Mouse (Mus musculus) lung, adult 2 months (tissue): ENCODE measurements around the gene Ncoa3. TPM values are rescaled to one million over a fixed set of nuclear protein-coding genes. Genes with fewer than 3 reads are reported as not detected.

Source experiments
- DNase-seq: peaks from one replicate; pipeline ENCODE4 v3.0.0; 2022
- H3K4me1 ChIP-seq: fragments of 200-500 bp; 2 replicates; pipeline ENCODE4 v1.6.1; 2011; ENCODE audit warnings: low read length; ENCODE audit not compliant: control insufficient read depth, insufficient read depth
- H3K4me3 ChIP-seq: fragments of 200-500 bp; replicated peaks from 2 replicates; pipeline ENCODE3; 2011; ENCODE audit warnings: low read depth, mild to moderate bottlenecking, control low read depth, low read length; ENCODE audit errors: extremely low read depth
- CTCF ChIP-seq: fragments of 200-500 bp; IDR thresholded peaks from 2 replicates; pipeline ENCODE4 v1.5.1; 2011; ENCODE audit warnings: mild to moderate bottlenecking, low read length, control low read depth; ENCODE audit not compliant: insufficient read depth
- POLR2A ChIP-seq: fragments of 200-500 bp; IDR thresholded peaks from 2 replicates; pipeline ENCODE4 v1.6.1; 2011; ENCODE audit warnings: low read depth, mild to moderate bottlenecking, control low read depth, low read length, borderline replicate concordance; ENCODE audit errors: extremely low read depth
- WGBS: fragments of 180-500 bp; shearing (Covaris S2); methylation state at CpG from one replicate; pipeline ENCODE4 v1.1.7; 2018; 5-methylcytosine and 5-hydroxymethylcytosine counted together
- polyA plus RNA-seq: library from polyadenylated mRNA; depleted of rRNA; stranded (reverse); fragments of >200 nt; gene quantifications from 2 replicates; pipeline ENCODE4 v1.2.3, GENCODE M21; 2012

Ncoa3 gene
- polyA plus RNA-seq, 1 experiment: 35.3 TPM

DNA sequence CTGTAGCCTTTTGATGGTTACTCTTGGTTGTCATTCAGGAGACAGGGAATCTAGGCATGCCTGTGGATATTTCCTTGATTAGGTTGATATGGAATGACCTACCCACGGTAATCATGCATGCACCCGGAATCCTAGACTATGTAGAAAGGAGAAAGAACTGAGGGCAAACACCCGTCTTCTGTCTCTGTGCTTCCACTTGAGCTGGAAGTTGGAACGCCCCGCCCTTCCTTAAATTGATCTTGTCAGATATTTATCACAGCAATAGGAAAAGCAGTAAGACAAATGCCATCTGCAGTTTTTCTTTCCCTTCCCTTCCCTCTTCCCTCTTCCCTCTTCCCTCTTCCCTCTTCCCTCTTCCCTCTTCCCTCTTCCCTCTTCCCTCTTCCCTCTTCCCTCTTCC is 33.5 kb downstream of the Ncoa3 start:
- H3K4me3 ChIP-seq: no peak overlapping the region
- no peak for TF ChIP-seq CTCF
- TF ChIP-seq POLR2A: no peak
- DNase-seq: no peak
- peaks cover 43% of the 10 kb centered on the region for H3K4me1 ChIP-seq
- WGBS: 41% methylated on average over 5 of the region's 5 CpGs

DNA sequence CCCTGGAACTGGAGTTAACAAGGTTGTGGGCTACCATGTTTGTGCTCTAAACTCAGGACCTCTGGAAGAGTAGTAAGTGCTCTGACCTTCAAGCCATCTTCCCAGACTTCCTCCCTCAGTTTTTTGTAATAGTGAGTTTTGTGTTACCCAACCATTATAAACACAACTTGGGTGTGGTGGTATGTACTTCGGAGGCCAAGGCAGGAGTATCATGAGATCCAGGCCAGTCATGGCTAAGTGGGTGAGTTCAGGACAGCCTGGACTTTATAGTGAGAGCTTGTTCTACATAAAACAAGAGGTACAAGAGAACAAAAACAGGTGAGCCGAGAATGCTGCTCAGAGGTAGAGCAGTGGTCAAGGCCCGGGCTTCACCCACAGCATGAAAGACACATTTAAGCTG is 35.4 kb downstream of the Ncoa3 start:
- H3K4me3 ChIP-seq: no peak overlapping the region
- TF ChIP-seq POLR2A: no peak
- TF ChIP-seq CTCF: no peak
- 59% methylated on average over 3 of the region's 3 CpGs for WGBS
- DNase-seq: no peak
- H3K4me1 ChIP-seq: peaks cover 39% of the 10 kb centered on the region

DNA sequence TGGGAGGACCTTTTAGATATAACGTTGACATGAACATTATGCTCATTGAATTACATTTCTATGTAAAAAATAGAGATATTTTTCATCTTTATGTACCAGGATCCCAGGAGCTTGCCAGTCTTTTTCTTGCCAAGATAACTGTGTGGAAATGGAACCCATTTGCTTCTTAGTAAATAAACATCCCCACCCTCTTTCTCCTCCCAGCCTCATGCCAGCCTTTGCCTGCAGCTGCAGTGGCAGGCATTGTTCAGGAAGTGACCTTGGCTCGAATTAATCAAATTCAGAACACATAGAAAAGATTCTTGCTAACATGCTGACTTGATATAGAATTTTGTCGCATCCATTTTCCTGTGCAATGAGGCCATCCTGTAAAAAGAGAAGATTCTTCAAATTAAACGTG is 36.8 kb downstream of the Ncoa3 start:
- 25% methylated on average over 4 of the region's 4 CpGs for WGBS
- DNase-seq: no peak
- Histone ChIP-seq H3K4me3 (no peak overlapping the region), H3K4me1 (peaks cover 37% of the 10 kb centered on the region)
- TF ChIP-seq CTCF (no peak), POLR2A (no peak)

DNA sequence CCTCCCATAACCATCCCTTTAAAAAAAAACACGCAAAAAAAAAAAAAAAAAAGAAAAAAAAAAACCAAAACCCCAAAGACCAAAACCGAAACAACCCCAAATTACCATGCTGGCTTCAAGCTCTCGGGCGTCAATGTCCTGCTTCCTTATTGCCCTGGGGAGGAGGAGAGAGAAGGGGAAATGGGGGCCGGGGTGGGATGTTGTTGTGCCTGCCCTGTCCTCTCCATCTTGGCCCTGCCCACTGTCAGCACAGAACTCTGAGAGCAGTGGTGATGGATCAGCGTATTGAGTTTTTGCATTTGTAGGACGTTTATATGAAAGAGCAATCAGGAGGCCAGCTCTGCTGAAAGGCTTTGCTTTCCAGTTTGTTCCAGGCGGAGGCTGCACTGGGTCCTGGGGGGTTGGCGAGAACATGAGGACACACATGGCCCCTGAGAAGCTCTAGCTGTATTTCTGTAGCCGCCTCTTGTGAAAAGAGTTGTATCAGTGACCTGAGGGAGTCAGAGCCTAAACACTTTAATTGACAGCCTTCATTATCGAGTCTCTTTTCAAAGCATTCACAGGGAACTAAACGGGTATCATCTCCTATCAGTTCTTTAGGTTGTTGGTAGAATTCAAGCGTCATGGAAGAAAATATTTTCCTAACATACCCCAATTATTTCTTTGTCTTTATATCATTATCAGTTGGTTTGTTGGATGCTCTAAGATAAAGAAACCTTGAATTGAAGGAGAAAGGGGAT is 38.0 kb downstream of the Ncoa3 start:
- peaks cover 35% of the 10 kb centered on the region for H3K4me1 ChIP-seq
- DNase-seq: peak; percentile 36
- TF ChIP-seq CTCF (no peak), POLR2A (no peak)
- WGBS: 3% methylated on average over 13 of the region's 13 CpGs
- peak overlapping the region; percentile 25 for H3K4me3 ChIP-seq

DNA sequence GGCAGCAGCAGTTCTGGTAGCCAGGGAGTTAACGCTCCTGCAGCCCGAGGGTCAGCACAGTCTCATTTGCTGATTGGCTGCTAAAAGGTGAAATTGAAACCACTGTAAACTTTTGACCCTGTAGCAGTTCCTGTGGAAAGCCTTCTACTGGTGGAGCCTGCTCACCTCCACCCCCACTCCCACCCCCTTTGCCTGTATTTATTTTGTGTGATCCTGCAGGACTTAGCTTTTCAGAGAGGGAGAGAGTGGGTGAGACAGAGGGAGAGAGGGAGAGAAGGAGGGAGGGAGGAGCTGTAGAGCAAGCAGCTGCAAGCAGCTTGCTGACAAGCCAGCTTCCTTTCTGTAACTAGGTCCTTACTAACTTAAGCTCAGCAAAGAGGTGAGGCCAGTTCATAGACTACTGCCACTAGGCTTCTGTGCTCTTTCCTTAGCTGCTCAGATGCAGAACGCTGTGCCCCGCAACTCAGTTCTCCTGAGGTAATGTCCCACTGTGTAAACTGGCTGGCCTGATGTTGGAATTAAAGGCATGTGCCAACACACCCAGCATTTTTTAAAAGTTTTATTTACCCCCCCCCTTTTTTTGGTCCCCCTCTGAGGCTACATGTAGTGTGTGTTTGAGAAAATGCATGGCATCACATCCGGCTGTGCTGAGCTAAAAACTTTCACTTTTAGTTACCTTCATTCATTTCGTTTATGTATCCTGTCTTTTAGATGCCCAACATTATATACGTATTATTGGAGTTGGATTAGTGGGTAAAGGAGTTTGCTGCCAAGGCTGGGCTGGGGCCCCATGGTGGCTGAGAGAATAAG is 38.9 kb downstream of the Ncoa3 start:
- peak; percentile 47 for DNase-seq
- Histone ChIP-seq H3K4me3 (peak overlapping the region; percentile 52), H3K4me1 (peaks cover 32% of the 10 kb centered on the region)
- 6% methylated on average over 7 of the region's 7 CpGs for WGBS
- no peak for TF ChIP-seq CTCF
- no peak for TF ChIP-seq POLR2A

DNA sequence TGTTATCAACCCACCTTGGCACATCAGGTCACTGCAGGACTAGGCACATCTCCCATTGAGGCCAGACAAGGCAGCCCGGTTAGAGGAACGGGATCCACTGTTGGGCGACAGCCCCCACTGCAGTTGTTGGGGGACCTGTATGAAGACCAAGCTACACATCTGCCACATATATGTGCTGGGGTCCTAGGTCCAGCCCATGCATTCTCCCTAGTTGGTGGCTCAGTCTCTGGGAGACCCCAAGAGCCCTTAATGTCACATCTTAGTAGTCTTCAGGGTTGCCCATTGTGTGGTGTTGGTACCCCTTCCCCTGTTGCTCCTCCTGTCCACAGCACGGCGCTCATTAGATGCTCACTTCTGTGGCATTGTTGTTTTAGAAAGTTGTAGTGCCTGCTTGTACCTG is 40.2 kb downstream of the Ncoa3 start:
- no peak for DNase-seq
- no peak overlapping the region for H3K4me3 ChIP-seq
- TF ChIP-seq CTCF: no peak
- no peak for TF ChIP-seq POLR2A
- H3K4me1 ChIP-seq: peaks cover 27% of the 10 kb centered on the region
- WGBS: 83% methylated on average over 5 of the region's 5 CpGs

DNA sequence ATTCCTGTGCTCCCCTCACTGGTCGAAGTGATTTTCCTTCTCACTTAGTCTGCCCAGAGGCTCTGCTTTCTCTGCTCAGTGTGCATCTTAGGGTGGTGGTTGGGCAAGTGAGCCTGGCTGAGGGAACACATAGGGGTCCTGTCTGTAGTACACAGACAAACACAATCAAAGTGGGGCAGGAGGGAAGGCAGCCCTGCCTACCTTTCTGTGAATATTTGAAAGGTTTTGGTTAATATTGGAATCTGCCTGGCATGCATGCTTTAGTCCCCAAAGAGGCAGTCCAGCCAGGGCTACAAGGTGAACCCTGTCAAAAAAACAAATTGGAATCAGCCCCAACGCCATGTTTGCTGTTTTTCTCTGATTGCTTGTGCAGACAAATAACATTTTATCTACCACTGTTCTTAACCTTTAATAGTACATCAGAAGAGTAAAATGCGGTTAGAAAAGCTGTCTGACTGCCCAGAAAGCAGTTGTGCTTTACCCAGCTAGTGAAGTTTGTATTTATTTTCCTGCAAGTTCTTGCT is 42.6 kb downstream of the Ncoa3 start:
- WGBS: 40% methylated on average over 3 of the region's 3 CpGs
- TF ChIP-seq POLR2A: no peak
- TF ChIP-seq CTCF: no peak
- no peak for DNase-seq
- no peak overlapping the region for H3K4me3 ChIP-seq
- peaks cover 16% of the 10 kb centered on the region for H3K4me1 ChIP-seq

DNA sequence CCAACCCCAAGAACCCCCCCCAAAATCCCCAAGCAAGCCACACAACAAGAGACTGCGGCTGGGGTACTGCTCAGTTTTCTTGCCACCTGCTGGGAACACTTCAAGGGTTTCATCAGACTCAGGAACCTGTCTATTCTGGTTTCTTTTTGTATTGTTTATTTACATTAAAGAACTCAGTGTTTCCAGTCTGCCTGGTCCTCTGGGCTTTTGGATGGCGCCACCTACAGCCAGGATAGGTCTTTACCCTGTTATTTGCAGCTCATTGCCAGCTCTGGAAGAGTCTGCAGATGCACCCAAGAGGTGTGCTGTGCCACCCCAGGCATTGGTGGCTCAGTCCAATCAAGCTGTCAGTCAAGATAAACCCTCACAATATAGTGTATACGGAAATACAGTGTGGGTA is 43.3 kb downstream of the Ncoa3 start:
- DNase-seq: peak; percentile 67
- H3K4me1 ChIP-seq: peaks cover 10% of the 10 kb centered on the region
- H3K4me3 ChIP-seq: no peak overlapping the region
- TF ChIP-seq CTCF (peak; percentile 76), POLR2A (no peak)
- WGBS: 34% methylated on average over 3 of the region's 3 CpGs

DNA sequence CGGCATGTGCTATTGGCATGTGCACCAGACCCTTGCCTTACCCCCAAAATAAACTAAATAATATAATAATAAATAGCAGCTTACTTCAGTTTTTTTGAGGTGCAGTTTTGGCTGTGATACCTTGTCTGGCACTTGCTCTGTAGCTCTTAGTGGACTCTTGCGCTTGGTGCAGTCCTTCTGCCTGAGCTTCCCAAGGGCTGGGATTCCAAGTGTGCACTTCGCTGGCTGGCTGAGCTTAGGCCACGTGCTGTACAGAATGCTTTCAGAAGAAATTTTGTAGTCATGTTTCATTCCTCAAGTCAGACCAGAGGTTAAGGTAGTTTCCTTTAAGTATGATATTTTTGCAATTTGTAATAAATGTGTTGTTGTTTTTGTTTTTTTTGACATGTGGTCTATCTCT is 47.2 kb downstream of the Ncoa3 start:
- peaks cover 3% of the 10 kb centered on the region for H3K4me1 ChIP-seq
- 73% methylated on average over 4 of the region's 4 CpGs for WGBS
- no peak for DNase-seq
- no peak for TF ChIP-seq POLR2A
- no peak for TF ChIP-seq CTCF
- H3K4me3 ChIP-seq: no peak overlapping the region
